Mouse (Mus musculus) neutrophil, adult 59 days (primary cell): Measurements from ENCODE around the gene Grin2c. TPM values are rescaled to one million over a fixed set of nuclear protein-coding genes. Genes with fewer than 3 reads are reported as not detected.

Source experiments
- total RNA-seq, 2 experiments: library from RNA; stranded (reverse); gene quantifications; 1 replicate in 1 of 2; 2 replicates in 1 of 2; pipeline ENCODE4 v1.2.4; 2023

Gene Grin2c
- total RNA-seq: not detected

DNA sequence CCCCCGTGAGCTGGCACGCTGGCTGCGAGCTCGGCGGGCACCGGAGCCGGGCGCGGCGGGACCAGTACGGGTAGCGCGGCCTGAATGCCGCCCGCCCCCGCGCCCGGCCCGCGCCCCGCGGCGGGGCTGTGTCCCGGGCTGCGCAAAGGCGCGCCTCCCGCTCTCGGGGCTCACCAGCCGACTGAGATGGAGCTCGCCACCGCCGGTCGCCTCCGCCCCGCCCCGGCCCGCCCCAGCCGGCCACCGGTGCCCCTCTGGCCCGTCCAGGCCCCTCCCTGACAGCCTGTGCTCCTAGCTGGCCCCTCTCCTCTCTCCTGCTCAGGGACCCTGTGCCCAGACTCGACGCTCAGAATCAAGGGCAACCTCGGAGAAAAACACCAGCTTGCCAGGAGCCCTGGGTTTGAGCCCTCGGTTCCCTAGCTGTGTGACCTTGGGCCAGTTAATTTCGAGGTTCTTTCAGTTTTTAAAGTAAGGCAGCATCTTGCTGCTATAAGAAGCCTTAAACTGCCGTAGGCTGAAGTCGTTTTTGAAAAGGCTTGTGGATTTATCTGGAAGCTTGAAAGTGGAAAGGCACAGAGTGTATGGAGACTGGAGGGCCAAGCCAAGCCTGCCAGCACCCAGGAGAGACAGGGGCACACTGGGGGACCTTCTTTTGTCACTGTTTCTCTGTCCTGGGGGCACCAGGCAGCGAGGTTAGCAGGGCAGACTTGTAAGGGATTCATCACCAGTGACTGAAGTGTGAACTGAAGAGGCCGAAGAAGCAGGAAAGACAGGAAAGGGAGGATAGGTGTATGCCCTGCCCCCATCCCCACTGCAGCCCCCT lies at the start of gene Grin2c:
Gene Grin2c (minus strand): TSS at position 183 of the 823 bp plus-strand sequence.

GRCm38 (mm10) chr11:115306863-115307262 lies 39.8 kb upstream of the Grin2c start, which contains the start of gene Otop2:
Otop2 (plus strand) TSS chr11:115307163.

DNA sequence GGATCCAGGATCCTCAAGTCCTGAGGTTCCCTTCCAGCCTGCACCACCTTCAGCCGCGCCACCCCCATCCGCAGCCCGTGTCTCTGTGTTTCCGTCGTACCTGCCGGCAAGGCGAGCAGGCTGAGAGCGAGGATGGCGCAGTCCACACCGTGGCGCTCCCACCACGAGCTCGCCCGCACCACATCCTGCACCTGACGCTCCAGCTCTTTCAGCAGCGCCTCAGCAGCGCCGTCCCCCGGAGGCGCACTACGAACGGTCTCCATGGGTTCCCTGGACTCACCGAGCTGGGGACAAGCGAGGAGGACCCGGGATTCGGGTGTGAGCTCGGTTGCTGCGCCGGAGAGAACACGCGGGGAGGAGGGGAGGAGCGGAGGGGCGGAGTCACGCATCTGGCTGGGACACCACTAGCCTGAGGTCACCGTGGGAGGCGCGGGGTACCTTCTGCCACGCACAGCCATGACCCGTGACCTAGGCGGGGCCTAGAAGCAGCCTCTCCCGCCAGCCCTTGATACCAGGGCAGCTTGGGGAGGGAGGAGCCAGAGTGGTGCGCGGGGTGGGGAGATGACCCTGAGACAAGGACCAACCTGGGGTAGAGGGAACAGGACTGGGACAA lies 30.3 kb upstream of the Grin2c start, which contains the start of gene Fads6:
Gene Fads6 (minus strand): TSS at position 450 of the 613 bp plus-strand sequence.

GRCm38 (mm10) chr11:115276780-115277603 lies 9.9 kb upstream of the Grin2c start, which contains the start of gene Fdxr:
Fdxr (minus strand) TSS chr11:115277050.

Other genes starting within 250 kb of the Grin2c start
- gene Cd300ld4, start 240.2 kb downstream of the Grin2c start, total RNA-seq: not detected
- 10 to 100 TPM in 1 of 2 experiments, 1 to 10 TPM in 1; 6.9 to 14.7 TPM for gene Cd300ld5, start 229.5 kb downstream of the Grin2c start, total RNA-seq
- gene Cd300ld3, start 218.8 kb downstream of the Grin2c start, total RNA-seq: 10 to 100 TPM in 1 of 2 experiments, 1 to 10 TPM in 1; 6.3 to 15.5 TPM
- gene Cd300e, start 205.1 kb downstream of the Grin2c start, total RNA-seq: 1 to 10 TPM in 1 of 2 experiments, under 1 TPM in 1; 0.56 to 1.1 TPM
- gene Rab37, start 175.8 kb downstream of the Grin2c start, total RNA-seq: 10 to 100 TPM; 11.1 to 13.9 TPM
- 100 to 1,000 TPM; 171 to 198 TPM for gene Cd300lf, start 133.3 kb downstream of the Grin2c start, total RNA-seq
- 100 to 1,000 TPM; 153 to 167 TPM for gene Slc9a3r1, start 103.9 kb downstream of the Grin2c start, total RNA-seq
- 10 to 100 TPM; 36.2 to 46.6 TPM for gene Tmem104, start 79.8 kb downstream of the Grin2c start, total RNA-seq
- gene Nat9, start 79.4 kb downstream of the Grin2c start, total RNA-seq: 10 to 100 TPM; 16.2 to 21.2 TPM
- 10 to 100 TPM in 1 of 2 experiments, 1 to 10 TPM in 1; 6.9 to 10.0 TPM for gene Fdxr, start 9.8 kb upstream of the Grin2c start, total RNA-seq
- 1 to 10 TPM; 2.0 to 2.2 TPM for gene Fads6, start 30.4 kb upstream of the Grin2c start, total RNA-seq
- not detected for gene Otop2, start 39.9 kb upstream of the Grin2c start, total RNA-seq
- gene Ush1g, start 54.8 kb upstream of the Grin2c start, total RNA-seq: not detected
- gene Otop3, start 67.5 kb upstream of the Grin2c start, total RNA-seq: not detected
- gene Hid1, start 100.5 kb upstream of the Grin2c start, total RNA-seq: 1 to 10 TPM in 1 of 2 experiments, under 1 TPM in 1; 0.93 to 1.7 TPM
- under 1 TPM; 0.20 to 0.22 TPM for gene Cdr2l, start 114.7 kb upstream of the Grin2c start, total RNA-seq
- 10 to 100 TPM; 40.2 to 43.7 TPM for gene Mrpl58, start 136.5 kb upstream of the Grin2c start, total RNA-seq
- gene Atp5h, start 152.7 kb upstream of the Grin2c start, total RNA-seq: 100 to 1,000 TPM; 199 to 220 TPM
- 10 to 100 TPM; 20.5 to 24.6 TPM for gene Kctd2, start 152.9 kb upstream of the Grin2c start, total RNA-seq
- not detected for gene Trim80, start 173.3 kb upstream of the Grin2c start, total RNA-seq
- under 1 TPM in 1 of 2 experiments, not detected in 1; 0.16 TPM for gene Slc16a5, start 195.2 kb upstream of the Grin2c start, total RNA-seq
- gene Armc7, start 208.4 kb upstream of the Grin2c start, total RNA-seq: 10 to 100 TPM; 52.6 to 58.6 TPM
- gene Nt5c, start 224.6 kb upstream of the Grin2c start, total RNA-seq: 10 to 100 TPM; 45.1 to 57.4 TPM
- gene Jpt1, start 247.1 kb upstream of the Grin2c start, total RNA-seq: 100 to 1,000 TPM; 129 to 152 TPM